Mouse (Mus musculus): ENCODE measurements at regions not wholly inside any gene's neighbourhood (a gene's known extent, or its start where the extent isn't known, plus 50 kb on each side); places are given as distances from the start of the nearest gene placed in this dataset.

GRCm38 (mm10) chr3:148631415-148632192 is 358.8 kb downstream of the Adgrl2 start:
- H3K27me3 ChIP-seq (ENCODE audit: control insufficient read depth, insufficient read depth, low read length): no peaks in the 10 kb centered on the region
- no peaks in the 10 kb centered on the region for H3K9me3 ChIP-seq (ENCODE audit: control insufficient read depth, low read length)
- 53% methylated on average over 18 of the region's 18 CpGs for WGBS
- H3K27ac ChIP-seq (replicated peaks; ENCODE audit: low read depth, low read length): no peak overlapping the region
- no peak for TF ChIP-seq POLR2A (IDR thresholded peaks at IDR 0.05; ENCODE audit: borderline replicate concordance, extremely low read depth, insufficient read depth, insufficient read length)
- DNase-seq (ENCODE audit: low spot score) (peak; percentile 59), ATAC-seq (ENCODE audit: low FRiP score, low read depth) (0 out of 2 replicates have a peak, but pooled peaks have one; percentile 9)
- no peak overlapping the region for H3K4me3 ChIP-seq (replicated peaks; ENCODE audit: low read length)
- H3K36me3 ChIP-seq (ENCODE audit: control insufficient read depth, insufficient read depth, low read length): no peaks in the 10 kb centered on the region
- no peak overlapping the region for H3K4me2 ChIP-seq (replicated peaks; ENCODE audit: low read depth, low read length, severe bottlenecking)
- peaks cover 21% of the 10 kb centered on the region for H3K4me1 ChIP-seq (ENCODE audit: control insufficient read depth, insufficient read depth, low read length)
- H3K9ac ChIP-seq (ENCODE audit: low read depth, low read length, severe bottlenecking): no peak overlapping the region

- ATAC-seq (ENCODE audit: low FRiP score, low read depth) (peak; percentile 72; the same call in 1 of the 2 replicates), DNase-seq (ENCODE audit: low spot score) (peak; percentile 47)
- H3K4me2 ChIP-seq (replicated peaks; ENCODE audit: low read depth, low read length, severe bottlenecking): no peak overlapping the region
- no peaks in the 10 kb centered on the region for H3K36me3 ChIP-seq (ENCODE audit: control insufficient read depth, insufficient read depth, low read length)
- no peak overlapping the region for H3K27ac ChIP-seq (replicated peaks; ENCODE audit: low read depth, low read length)
- no peak for TF ChIP-seq POLR2A (IDR thresholded peaks at IDR 0.05; ENCODE audit: borderline replicate concordance, extremely low read depth, insufficient read depth, insufficient read length)
- whole genome bisulfite sequencing: 64% methylated on average over 7 of the region's 7 CpGs
- no peak overlapping the region for H3K9ac ChIP-seq (ENCODE audit: low read depth, low read length, severe bottlenecking)
- no peaks in the 10 kb centered on the region for H3K27me3 ChIP-seq (ENCODE audit: control insufficient read depth, insufficient read depth, low read length)
- no peaks in the 10 kb centered on the region for H3K9me3 ChIP-seq (ENCODE audit: control insufficient read depth, low read length)
- H3K4me3 ChIP-seq (replicated peaks; ENCODE audit: low read length): no peak overlapping the region
- peaks cover 21% of the 10 kb centered on the region for H3K4me1 ChIP-seq (ENCODE audit: control insufficient read depth, insufficient read depth, low read length)
Observed at GRCm38 (mm10) chr3:148630865-148631264, 359.5 kb downstream of the Adgrl2 start.

DNA sequence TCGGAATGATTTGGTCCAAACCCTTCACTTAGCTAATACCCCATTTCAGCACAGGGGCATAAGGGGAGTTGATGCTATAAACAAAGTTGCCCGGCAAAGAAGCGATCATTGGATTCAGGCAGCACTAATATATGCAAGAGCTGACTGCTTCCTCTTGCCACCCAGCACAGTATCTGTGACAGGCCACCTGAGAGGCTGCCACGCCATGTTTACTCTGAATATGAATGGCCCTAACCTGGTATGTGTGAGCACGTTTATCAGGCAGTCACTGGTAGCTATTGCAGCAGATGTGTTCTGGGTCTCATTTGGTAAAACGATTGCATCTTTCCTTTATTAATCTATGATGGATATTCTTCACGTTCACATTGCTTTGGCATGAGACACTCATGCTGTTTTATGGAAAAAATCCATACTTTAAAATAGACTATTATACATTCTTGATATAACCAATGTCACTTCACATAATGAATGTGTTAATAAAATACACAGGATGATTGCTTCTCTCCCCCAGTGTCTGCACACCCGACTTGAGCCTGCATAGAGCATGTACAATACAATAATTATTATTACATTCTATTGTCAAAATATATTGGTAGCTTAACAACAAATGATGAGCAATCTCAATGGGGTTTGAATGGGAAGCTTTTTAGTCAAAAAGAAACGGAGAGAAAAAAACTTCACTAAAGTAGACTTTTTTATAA is 375.2 kb downstream of the Adgrl2 start:
- DNase-seq (ENCODE audit: low spot score) (no peak), ATAC-seq (ENCODE audit: low FRiP score, low read depth) (no peak)
- Histone ChIP-seq H3K9ac (ENCODE audit: low read depth, low read length, severe bottlenecking) (no peak overlapping the region), H3K4me3 (replicated peaks; ENCODE audit: low read length) (no peak overlapping the region), H3K36me3 (ENCODE audit: control insufficient read depth, insufficient read depth, low read length) (no peaks in the 10 kb centered on the region), H3K27ac (replicated peaks; ENCODE audit: low read depth, low read length) (no peak overlapping the region), H3K9me3 (ENCODE audit: control insufficient read depth, low read length) (peaks cover 4% of the 10 kb centered on the region; the same call in 1 of the 2 replicates), H3K4me2 (replicated peaks; ENCODE audit: low read depth, low read length, severe bottlenecking) (no peak overlapping the region), H3K27me3 (ENCODE audit: control insufficient read depth, insufficient read depth, low read length) (no peaks in the 10 kb centered on the region), H3K4me1 (ENCODE audit: control insufficient read depth, insufficient read depth, low read length) (no peaks in the 10 kb centered on the region)
- whole genome bisulfite sequencing: 69% methylated on average over 9 of the region's 9 CpGs
- no peak for TF ChIP-seq POLR2A (IDR thresholded peaks at IDR 0.05; ENCODE audit: borderline replicate concordance, extremely low read depth, insufficient read depth, insufficient read length)

DNA sequence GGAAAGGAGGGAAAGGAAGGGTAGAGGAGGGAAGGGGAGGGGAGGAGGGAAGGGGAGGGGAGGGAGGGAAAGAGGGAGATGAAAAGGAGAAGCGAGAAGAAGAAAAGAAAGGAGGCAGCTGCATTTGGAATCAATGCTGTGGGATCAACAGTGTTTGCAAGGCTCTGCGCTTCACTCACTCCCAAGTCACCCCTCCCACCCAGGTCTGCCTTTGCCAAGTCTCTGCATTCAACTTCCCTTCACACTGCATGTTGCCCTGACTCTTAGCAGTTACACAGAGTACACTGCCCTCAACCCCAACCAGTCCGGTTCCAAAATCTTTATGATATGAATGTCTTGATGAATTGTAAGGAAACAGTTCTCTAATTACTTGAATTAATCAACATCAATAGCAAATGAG is 376.9 kb downstream of the Adgrl2 start:
- DNase-seq (ENCODE audit: low spot score): no peak
- H3K27ac ChIP-seq (replicated peaks; ENCODE audit: low read depth, low read length): no peak overlapping the region
- no peak overlapping the region for H3K4me3 ChIP-seq (replicated peaks; ENCODE audit: low read length)
- 71% methylated on average over 3 of the region's 3 CpGs for WGBS
- ATAC-seq (ENCODE audit: low FRiP score, low read depth): no peak
- no peak overlapping the region for H3K9ac ChIP-seq (ENCODE audit: low read depth, low read length, severe bottlenecking)
- H3K9me3 ChIP-seq (ENCODE audit: control insufficient read depth, low read length): peaks cover 4% of the 10 kb centered on the region; the same call in 1 of the 2 replicates
- H3K36me3 ChIP-seq (ENCODE audit: control insufficient read depth, insufficient read depth, low read length): no peaks in the 10 kb centered on the region
- no peaks in the 10 kb centered on the region for H3K27me3 ChIP-seq (ENCODE audit: control insufficient read depth, insufficient read depth, low read length)
- H3K4me2 ChIP-seq (replicated peaks; ENCODE audit: low read depth, low read length, severe bottlenecking): no peak overlapping the region
- H3K4me1 ChIP-seq (ENCODE audit: control insufficient read depth, insufficient read depth, low read length): no peaks in the 10 kb centered on the region
- no peak for TF ChIP-seq POLR2A (IDR thresholded peaks at IDR 0.05; ENCODE audit: borderline replicate concordance, extremely low read depth, insufficient read depth, insufficient read length)

DNA sequence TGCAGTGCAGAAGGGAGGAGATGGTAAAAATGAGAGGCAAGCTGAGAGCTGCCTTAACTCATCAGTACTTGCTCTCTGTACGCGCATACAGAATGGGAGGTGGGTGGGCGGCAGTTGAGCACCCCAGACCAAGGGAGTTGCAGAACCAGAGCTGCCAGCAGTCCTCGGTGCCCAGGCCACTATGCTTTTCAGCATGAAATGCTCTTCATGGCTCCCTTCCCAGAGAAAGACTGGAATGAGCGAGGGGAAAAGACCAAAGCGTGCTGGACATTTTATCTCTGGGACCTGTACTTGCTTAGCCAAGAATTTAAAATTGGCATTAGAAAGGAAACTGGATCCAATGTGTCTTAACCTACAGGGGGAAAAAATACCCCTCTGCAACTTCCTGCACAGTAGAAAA is 387.1 kb downstream of the Adgrl2 start:
- Histone ChIP-seq H3K9me3 (ENCODE audit: control insufficient read depth, low read length) (no peaks in the 10 kb centered on the region), H3K4me3 (replicated peaks; ENCODE audit: low read length) (no peak overlapping the region), H3K36me3 (ENCODE audit: control insufficient read depth, insufficient read depth, low read length) (no peaks in the 10 kb centered on the region), H3K4me2 (replicated peaks; ENCODE audit: low read depth, low read length, severe bottlenecking) (no peak overlapping the region), H3K9ac (ENCODE audit: low read depth, low read length, severe bottlenecking) (no peak overlapping the region), H3K4me1 (ENCODE audit: control insufficient read depth, insufficient read depth, low read length) (no peaks in the 10 kb centered on the region), H3K27ac (replicated peaks; ENCODE audit: low read depth, low read length) (no peak overlapping the region), H3K27me3 (ENCODE audit: control insufficient read depth, insufficient read depth, low read length) (no peaks in the 10 kb centered on the region)
- ATAC-seq (ENCODE audit: low FRiP score, low read depth): no peak
- no peak for DNase-seq (ENCODE audit: low spot score)
- WGBS: 79% methylated on average over 6 of the region's 6 CpGs
- TF ChIP-seq POLR2A (IDR thresholded peaks at IDR 0.05; ENCODE audit: borderline replicate concordance, extremely low read depth, insufficient read depth, insufficient read length): no peak
